Mouse (Mus musculus) c-Kit-positive CD71-negative TER-119-negative erythroid progenitor cells, embryonic 14.5 days (primary cell): ENCODE data around the gene Krt12.

Experiments
- DNase-seq: peaks from one replicate; pipeline ENCODE4 v3.0.0-alpha.2; 2013; ENCODE audit warnings: low read depth

Gene Krt12

DNA sequence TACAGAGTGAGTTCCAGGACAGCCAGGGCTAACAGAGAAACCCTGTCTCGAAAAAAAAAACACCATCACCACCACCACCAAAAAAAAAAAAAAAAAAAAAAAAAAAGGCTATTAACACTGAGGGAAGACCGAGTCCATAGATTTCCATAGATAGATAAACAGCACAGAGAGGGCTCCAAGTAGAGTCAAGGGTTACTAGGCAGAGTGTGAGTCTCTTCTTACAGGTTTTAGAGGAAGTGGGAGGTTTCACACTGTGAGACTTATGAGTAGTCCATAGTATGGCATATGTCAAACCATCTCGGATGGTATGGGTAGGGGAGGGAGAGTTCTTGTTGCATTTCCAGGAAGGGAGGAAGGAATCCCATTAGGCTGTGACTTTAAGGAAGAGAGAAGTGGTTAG, 24.0 kb downstream of the Krt12 start:
- DNase-seq: no peak

GRCm38 (mm10) chr11:99396661-99397060, 25.4 kb downstream of the Krt12 start:
- no peak for DNase-seq

DNA sequence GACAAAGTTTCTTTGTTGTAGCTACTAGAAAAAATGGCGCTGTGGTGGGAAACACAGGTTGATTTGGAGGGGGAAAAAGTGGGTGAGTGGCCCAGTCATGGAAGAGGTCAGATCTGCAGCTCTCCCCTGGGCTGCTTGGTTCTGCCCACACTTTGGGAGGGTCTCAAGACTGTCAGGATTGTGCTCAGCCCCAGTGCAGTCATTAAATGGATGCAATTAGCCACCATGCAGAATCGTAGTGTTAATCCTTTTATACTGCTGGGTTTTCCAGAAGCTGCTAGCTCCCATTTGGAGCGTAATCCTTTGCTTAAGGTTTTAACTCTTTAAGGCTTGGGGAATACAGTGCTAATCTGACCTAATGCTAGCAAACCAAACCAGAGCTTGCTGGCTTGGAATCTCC, 26.0 kb downstream of the Krt12 start:
- DNase-seq: no peak

DNA sequence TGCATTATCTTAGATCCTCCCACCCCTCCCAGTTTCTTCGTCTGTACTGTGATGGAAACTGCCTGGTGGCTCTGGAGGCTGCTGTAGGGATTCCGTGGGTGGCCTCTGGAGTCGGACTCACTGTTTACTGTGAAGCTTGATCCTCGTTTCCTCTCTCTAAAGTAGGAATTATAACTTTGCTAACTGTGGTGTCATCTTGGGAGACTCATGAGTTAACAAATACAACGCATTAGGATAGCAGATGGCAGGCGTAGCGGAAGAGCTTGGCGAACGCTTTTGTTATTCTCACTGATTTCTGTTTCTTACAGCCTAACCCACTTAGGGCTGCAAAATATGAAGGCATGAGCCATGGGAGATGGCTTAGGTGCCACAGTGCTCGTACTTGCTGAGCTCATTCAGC, 29.6 kb downstream of the Krt12 start:
- no peak for DNase-seq

DNA sequence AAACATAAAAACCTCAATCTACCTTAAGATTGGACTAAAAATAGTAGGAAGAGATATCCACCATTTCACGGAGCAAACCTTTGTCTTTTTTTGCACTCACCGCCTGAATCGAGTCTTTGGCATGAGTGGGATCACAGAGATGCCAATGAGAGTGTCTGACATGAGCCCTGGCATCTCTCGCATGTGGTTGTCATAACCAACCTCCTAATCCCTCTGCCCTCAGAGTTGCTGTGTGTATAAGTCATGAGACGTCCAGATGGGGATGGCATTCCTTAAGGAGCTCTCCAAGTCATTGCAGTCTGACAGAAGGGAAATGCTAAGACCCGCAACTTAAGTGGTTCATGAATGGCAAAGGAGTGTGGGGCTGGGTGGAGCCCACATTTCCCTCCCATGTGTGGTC, 30.7 kb downstream of the Krt12 start:
- no peak for DNase-seq

DNA sequence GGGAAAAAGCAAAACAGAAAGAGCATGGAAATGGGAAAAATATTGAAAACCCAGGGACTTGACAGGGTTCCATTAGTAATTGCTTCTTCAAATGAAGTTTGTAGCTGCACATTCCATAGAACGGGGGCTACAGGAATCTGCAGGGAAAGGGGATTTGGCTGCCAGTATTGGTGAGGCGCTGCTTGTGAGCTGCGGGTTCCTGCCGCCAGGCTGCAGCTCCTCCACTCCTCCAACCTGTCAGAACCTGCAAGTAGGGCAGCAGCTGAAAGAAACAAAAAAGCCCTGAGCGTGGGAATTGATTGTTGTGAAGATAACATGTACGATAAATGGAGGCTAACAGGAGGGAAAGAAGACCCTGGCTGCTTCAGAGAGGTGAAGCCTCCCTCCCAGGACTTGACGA, 31.2 kb downstream of the Krt12 start:
- DNase-seq: no peak

DNA sequence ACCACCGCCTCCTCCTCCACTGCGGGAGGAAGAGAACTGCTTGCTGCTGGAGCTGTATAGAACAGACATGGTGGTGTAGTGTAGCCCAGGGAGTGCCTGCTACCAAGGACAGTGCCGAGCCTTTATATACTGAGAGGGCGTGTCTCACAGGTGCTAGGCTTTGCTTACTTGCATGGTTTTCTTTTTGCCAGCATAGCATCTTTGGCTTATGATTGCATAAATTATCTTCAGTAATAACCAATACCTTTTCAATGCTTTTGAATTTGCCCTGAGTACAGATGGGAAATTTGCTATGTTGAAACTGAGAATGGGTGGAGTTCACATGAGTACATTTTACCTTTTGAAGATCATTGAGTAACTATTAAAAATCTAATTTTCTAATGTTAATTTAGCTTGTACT, 32.8 kb downstream of the Krt12 start, which contains the start of gene Krt10:
Krt10 (minus strand) TSS at position 101 of the 400 bp plus-strand sequence.
- no peak for DNase-seq

GRCm38 (mm10) chr11:99388661-99389060, 33.4 kb downstream of the Krt12 start:
- DNase-seq: no peak

GRCm38 (mm10) chr11:99385813-99386721, 36.0 kb downstream of the Krt12 start:
- peak; percentile 43 for DNase-seq

DNA sequence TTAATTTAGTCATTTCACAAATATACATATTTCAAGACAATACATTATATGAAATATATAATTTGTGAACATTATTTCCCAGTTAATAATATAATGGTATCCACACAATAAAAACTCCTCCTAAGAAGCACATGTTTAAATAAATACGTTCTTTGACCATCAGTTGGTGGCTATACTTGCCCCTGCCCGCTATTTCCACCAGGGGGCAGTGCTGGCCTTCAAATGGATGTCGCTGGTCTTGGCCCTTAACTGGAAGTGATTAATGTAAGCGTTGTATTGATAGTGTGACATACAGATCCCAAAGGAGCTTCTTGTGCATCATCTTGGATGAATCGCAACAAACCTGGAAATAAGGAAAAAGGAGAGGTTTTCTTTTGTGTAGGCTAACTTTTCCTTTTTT, 42.5 kb downstream of the Krt12 start:
- DNase-seq: peak; percentile 69

DNA sequence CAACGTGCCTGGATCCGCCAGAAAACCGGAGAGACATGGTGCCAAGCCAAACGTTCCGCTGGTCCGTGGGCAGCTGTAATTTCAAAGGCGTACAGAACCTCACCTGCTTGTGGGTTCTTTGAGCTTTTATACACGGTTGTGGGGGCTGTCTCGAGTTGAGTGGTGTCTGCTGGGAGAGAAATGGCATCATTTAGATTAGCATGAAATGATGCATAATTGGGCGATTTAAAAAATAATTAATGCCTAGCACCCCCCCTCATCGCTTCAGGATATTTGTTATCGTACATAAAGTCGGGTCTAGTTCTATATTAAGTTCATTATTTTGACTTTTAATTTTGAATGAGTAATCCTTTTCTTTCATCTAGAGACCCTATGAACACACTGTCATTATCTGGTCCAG, 47.3 kb downstream of the Krt12 start, which contains the start of gene Krt28:
Krt28 (minus strand) TSS at position 101 of the 400 bp plus-strand sequence.
- no peak for DNase-seq

GRCm38 (mm10) chr11:99369853-99370451, 52.1 kb downstream of the Krt12 start:
- no peak for DNase-seq

- no peak for DNase-seq
These were observed 52.8 kb downstream of the Krt12 start for GRCm38 (mm10) chr11:99369229-99369628.

- no peak for DNase-seq
These were observed 55.3 kb downstream of the Krt12 start for GRCm38 (mm10) chr11:99366791-99367190.
